Mouse (Mus musculus) myocyte (in vitro differentiated cells): ENCODE results near the gene Epb41l4b.

ENCODE experiments used
- CEBPB ChIP-seq: IDR thresholded peaks from 2 replicates; pipeline ENCODE4 v1.6.1; 2011; ENCODE audit warnings: mild to moderate bottlenecking, moderate library complexity; ENCODE audit not compliant: poor library complexity, insufficient read depth, severe bottlenecking
- E2F4 ChIP-seq: IDR thresholded peaks from one replicate; pipeline ENCODE4 v1.6.1; 2011; ENCODE audit warnings: mild to moderate bottlenecking, control low read depth, moderate library complexity; ENCODE audit not compliant: insufficient read depth
- MYOD1 ChIP-seq, 3 experiments: IDR thresholded peaks; one replicate each; pipeline ENCODE4 v1.6.1; 2011; ENCODE audit warnings: control low read depth in 2 of 3, low read depth in 2 of 3, mild to moderate bottlenecking in 2 of 3, moderate library complexity in 1 of 3; ENCODE audit not compliant: insufficient read length in 2 of 3, control insufficient read depth in 1 of 3
- MYOG ChIP-seq, 3 experiments: IDR thresholded peaks; one replicate each; pipeline ENCODE4 v1.6.1; 2011; ENCODE audit warnings: control low read depth in 2 of 3, low read depth in 2 of 3, mild to moderate bottlenecking in 2 of 3; ENCODE audit not compliant: insufficient read length in 2 of 3, control insufficient read depth in 1 of 3, insufficient read depth in 1 of 3
- POLR2A ChIP-seq: IDR thresholded peaks from one replicate; pipeline ENCODE4 v1.6.1; 2011; ENCODE audit warnings: low read depth, mild to moderate bottlenecking, control low read depth, moderate library complexity; ENCODE audit not compliant: insufficient read length
- TCF12 ChIP-seq: IDR thresholded peaks from one replicate; pipeline ENCODE4 v1.6.1; 2011; ENCODE audit warnings: mild to moderate bottlenecking, control low read depth; ENCODE audit not compliant: poor library complexity, insufficient read depth, severe bottlenecking
- USF1 ChIP-seq: IDR thresholded peaks from one replicate; pipeline ENCODE4 v1.6.1; 2011; ENCODE audit warnings: low read depth, mild to moderate bottlenecking, control low read depth, moderate library complexity

GRCm38 (mm10) chr4:57065273-57065672, 78.0 kb downstream of the Epb41l4b start:
- TF ChIP-seq POLR2A (no peak), MYOG (IDR thresholded peaks at IDR 0.05; ENCODE audit: control insufficient read depth in 1 of 3, insufficient read depth in 1 of 3, insufficient read length in 2 of 3, low read depth in 2 of 3) (no peak), USF1 (no peak), TCF12 (no peak), CEBPB (no peak), E2F4 (no peak), MYOD1 (IDR thresholded peaks at IDR 0.05; ENCODE audit: control insufficient read depth in 1 of 3, insufficient read length in 2 of 3, low read depth in 2 of 3) (no peak)
